Comparison of ENCODE assay signal across 14 mouse cellular contexts in the genomic region with DNA sequence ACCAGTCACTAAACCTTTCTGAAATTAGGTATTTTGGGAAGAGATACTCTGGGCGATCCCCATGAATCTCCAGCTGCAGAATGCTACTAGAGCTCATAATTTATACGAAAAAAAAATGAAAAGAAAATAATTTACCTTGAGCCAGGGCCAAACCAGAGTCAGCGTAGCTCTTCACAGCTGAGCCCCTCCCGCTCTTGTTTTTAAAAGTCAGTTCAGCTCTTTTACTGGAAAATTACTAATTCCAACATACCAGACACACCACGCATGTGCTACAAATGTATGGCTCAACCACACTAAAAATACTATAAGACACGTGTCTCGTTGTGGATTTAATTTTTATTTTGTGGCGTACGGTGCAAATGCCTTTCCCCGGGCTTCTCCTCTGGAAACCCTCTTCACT.
"Had no signal": no experiment of that assay in that cellular context is flagged by ENCODE, and none has a peak within 500 bp of the region (broad histone marks: within the 10 kb centered on the region; RNA-seq: fewer than 3 reads in every experiment).

No protein-coding gene starts in this region.

- DNase-seq: kidney, postnatal 36 days; layer of hippocampus, adult 9-11 months; layer of hippocampus, postnatal 36 days; lung, adult 2 months; lung, postnatal 36 days; midbrain, embryonic 14.5 days; thymus, postnatal 4 days had no signal

- H3K27ac ChIP-seq: kidney, embryonic 15.5 days; limb, embryonic 12.5 days; liver, embryonic 15.5 days; neural tube, embryonic 12.5 days; stomach, postnatal 0 days had no signal

- H3K36me3 ChIP-seq: kidney, embryonic 15.5 days; limb, embryonic 12.5 days; liver, embryonic 15.5 days; neural tube, embryonic 12.5 days had no signal

- H3K9me3 ChIP-seq: kidney, embryonic 15.5 days; limb, embryonic 12.5 days; liver, embryonic 15.5 days; neural tube, embryonic 12.5 days had no signal

- H3K4me1 ChIP-seq: kidney, embryonic 15.5 days; limb, embryonic 12.5 days; liver, embryonic 15.5 days; neural tube, embryonic 12.5 days had no signal

- H3K4me3 ChIP-seq: kidney, embryonic 15.5 days; limb, embryonic 12.5 days; liver, embryonic 15.5 days; neural tube, embryonic 12.5 days had no signal

- H3K27me3 ChIP-seq: kidney, embryonic 15.5 days; limb, embryonic 12.5 days; liver, embryonic 15.5 days; neural tube, embryonic 12.5 days had no signal

- ATAC-seq: lung, postnatal 0 days had no signal

- H3K9ac ChIP-seq: kidney, embryonic 15.5 days; limb, embryonic 12.5 days; liver, embryonic 15.5 days; neural tube, embryonic 12.5 days had no signal

- H3K4me2 ChIP-seq: kidney, embryonic 15.5 days; limb, embryonic 12.5 days; liver, embryonic 11.5 days; liver, embryonic 15.5 days; neural tube, embryonic 12.5 days had no signal
